ENCODE assay signal across 12 mouse cellular contexts in genomic region chr6:128135006-128135405, GRCm38 (mm10). TPM values are rescaled to one million over a fixed set of nuclear protein-coding genes. Genes with fewer than 3 reads are reported as not detected.
DNase-seq lines count a peak whose midpoint lies in the region; ATAC-seq and TF ChIP-seq lines count a peak whose summit lies in the region.
"Had no signal": no experiment of that assay in that cellular context is flagged by ENCODE, and none has a peak within 500 bp of the region (broad histone marks: within the 10 kb centered on the region; RNA-seq: fewer than 3 reads in every experiment).

No protein-coding gene starts in this region.

- H3K4me2 ChIP-seq in heart, embryonic 16.5 days (ENCODE audit: low read depth, low read length): no peak overlapping the region
- no peak overlapping the region for H3K4me2 ChIP-seq in liver, embryonic 16.5 days (ENCODE audit: low read depth, low read length)
- H3K4me2 ChIP-seq: forebrain, embryonic 12.5 days had no signal

- DNase-seq in kidney, adult 2 months: no peak
- DNase-seq in kidney, postnatal 4 days: no peak
- DNase-seq in left cerebral cortex, postnatal 14 days (ENCODE audit: low spot score in 2 of 2): no peak
- DNase-seq in thymus, postnatal 4 days: no peak
- DNase-seq: adrenal gland, postnatal 25 days; cerebellum, adult 11 months; layer of hippocampus, adult 9-11 months had no signal

- no peak for TF ChIP-seq CTCF in kidney, adult 2 months (conservative IDR thresholded peaks at IDR 0.05; ENCODE audit: insufficient read depth, insufficient read length, low read depth, low read length)

- H3K4me3 ChIP-seq in kidney, adult 2 months (ENCODE audit: insufficient read depth, low read depth, low read length): no peak overlapping the region
- H3K4me3 ChIP-seq in heart, embryonic 16.5 days (ENCODE audit: low read length): no peak overlapping the region
- H3K4me3 ChIP-seq in liver, embryonic 16.5 days (ENCODE audit: low read depth, low read length): no peak overlapping the region
- H3K4me3 ChIP-seq: forebrain, embryonic 12.5 days; myocyte had no signal

- ATAC-seq in common myeloid progenitor, adult 5-6 weeks (replicated peaks; ENCODE audit: low read depth, poor library complexity, severe bottlenecking): peak; percentile 85
- no peak for ATAC-seq in heart, embryonic 16.5 days (replicated peaks; ENCODE audit: extremely low read depth, insufficient read depth, low FRiP score)
- 0 out of 2 replicates have a peak, but pooled peaks have one; percentile 12 for ATAC-seq in liver, embryonic 16.5 days (ENCODE audit: low read depth)

- TF ChIP-seq POLR2A in kidney, adult 2 months (IDR thresholded peaks at IDR 0.05; ENCODE audit: low read depth, low read length): no peak

- peaks cover 36% of the 10 kb centered on the region for H3K4me1 ChIP-seq in kidney, adult 2 months (ENCODE audit: control insufficient read depth, insufficient read depth, low read length)
- H3K4me1 ChIP-seq in heart, embryonic 16.5 days (ENCODE audit: control insufficient read depth, insufficient read depth, low read length): peaks cover 39% of the 10 kb centered on the region
- peaks cover 6% of the 10 kb centered on the region for H3K4me1 ChIP-seq in liver, embryonic 16.5 days (ENCODE audit: control insufficient read depth, low read depth, low read length)

- H3K36me3 ChIP-seq in kidney, adult 2 months (ENCODE audit: control insufficient read depth, insufficient read depth, low read length): no peaks in the 10 kb centered on the region
- no peaks in the 10 kb centered on the region for H3K36me3 ChIP-seq in heart, embryonic 16.5 days (ENCODE audit: control insufficient read depth, insufficient read depth)
- no peaks in the 10 kb centered on the region for H3K36me3 ChIP-seq in liver, embryonic 16.5 days (ENCODE audit: control insufficient read depth, insufficient read depth)
- H3K36me3 ChIP-seq: forebrain, embryonic 12.5 days had no signal

- peak overlapping the region; percentile 92 for H3K27ac ChIP-seq in kidney, adult 2 months (ENCODE audit: insufficient read depth, low read depth, low read length)
- peak overlapping the region; percentile 82; the same call in 1 of the 2 replicates for H3K27ac ChIP-seq in heart, embryonic 16.5 days (ENCODE audit: low read length)
- H3K27ac ChIP-seq in liver, embryonic 16.5 days (ENCODE audit: low read length): peak overlapping the region; percentile 88
- H3K27ac ChIP-seq: forebrain, embryonic 12.5 days had no signal

- no peak overlapping the region for H3K9ac ChIP-seq in heart, embryonic 16.5 days (ENCODE audit: low read length)
- no peak overlapping the region for H3K9ac ChIP-seq in liver, embryonic 16.5 days (ENCODE audit: low read depth, low read length)
- H3K9ac ChIP-seq: forebrain, embryonic 12.5 days had no signal

- intact Hi-C loops in left cerebral cortex, postnatal 14 days (cut with DNase I): no loop called here

- H3K27me3 ChIP-seq in kidney, adult 2 months (replicated peaks; ENCODE audit: control insufficient read depth, insufficient read depth, low read length): no peaks in the 10 kb centered on the region
- no peaks in the 10 kb centered on the region for H3K27me3 ChIP-seq in heart, embryonic 16.5 days (ENCODE audit: control insufficient read depth, insufficient read depth, low read length)
- no peaks in the 10 kb centered on the region for H3K27me3 ChIP-seq in liver, embryonic 16.5 days (ENCODE audit: control insufficient read depth, insufficient read depth, low read depth, low read length)
- H3K27me3 ChIP-seq: forebrain, embryonic 12.5 days had no signal

- no peaks in the 10 kb centered on the region for H3K9me3 ChIP-seq in heart, embryonic 16.5 days (replicated peaks; ENCODE audit: control insufficient read depth, low read length)
- no peaks in the 10 kb centered on the region for H3K9me3 ChIP-seq in liver, embryonic 16.5 days (replicated peaks; ENCODE audit: control insufficient read depth, low read length)
- H3K9me3 ChIP-seq: forebrain, embryonic 12.5 days had no signal

- WGBS in kidney, adult 2 months: 52% methylated on average over 5 of the region's 5 CpGs
- 72% methylated on average over 5 of the region's 5 CpGs for WGBS in heart, embryonic 16.5 days
- WGBS in liver, embryonic 16.5 days (ENCODE audit: insufficient replicate concordance): 37% methylated on average over 5 of the region's 5 CpGs

RNA-seq across cellular contexts. Expression of gene Tspan9, which starts 8.4 kb away (rescaled TPM):
- polyA plus RNA-seq in kidney, adult 2 months (2012; rRNA removed): 107 and 109 TPM in 2 replicates
- 0.29 and 0.69 TPM in 2 replicates for total RNA-seq in common myeloid progenitor, adult 5-6 weeks (2017)
- polyA plus RNA-seq in heart, embryonic 16.5 days (2015; fragmentation: Nextera tagmentation; extraction: Ambion mirVana): 138 and 151 TPM in 2 replicates
- 23.3 and 25.8 TPM in 2 replicates for polyA plus RNA-seq in liver, embryonic 16.5 days (2015; fragmentation: Nextera tagmentation; extraction: Ambion mirVana)
- total RNA-seq in left cerebral cortex, postnatal 14 days (2021): 10 to 100 TPM; 71.3 to 77.5 TPM
